Mouse (Mus musculus): ENCODE results near the gene Psmb2.

GRCm38 (mm10) chr4:126742976-126743375, 65.5 kb downstream of the Psmb2 start:
- no peak for TF ChIP-seq POLR2A (IDR thresholded peaks at IDR 0.05; ENCODE audit: insufficient read length, low read depth)
- TF ChIP-seq MYOG (IDR thresholded peaks at IDR 0.05; ENCODE audit: control insufficient read depth in 1 of 3, insufficient read depth in 1 of 3, insufficient read length in 2 of 3, low read depth in 2 of 3) = no peak
- TF ChIP-seq USF1 (IDR thresholded peaks at IDR 0.05; ENCODE audit: low read depth) = no peak
- no peak for TF ChIP-seq MYOD1 (IDR thresholded peaks at IDR 0.05; ENCODE audit: control insufficient read depth in 1 of 3, insufficient read length in 2 of 3, low read depth in 2 of 3)
- no peak for TF ChIP-seq MAX (IDR thresholded peaks at IDR 0.05; ENCODE audit: low read depth)
- no peak for TF ChIP-seq CEBPB (IDR thresholded peaks at IDR 0.05; ENCODE audit: insufficient read depth, poor library complexity, severe bottlenecking)
- no peak for TF ChIP-seq POLR2AphosphoS2 (IDR thresholded peaks at IDR 0.05; ENCODE audit: insufficient read length, low read depth)
- TF ChIP-seq REST (IDR thresholded peaks at IDR 0.05; ENCODE audit: insufficient read depth, insufficient read length) = no peak
- no peak for TF ChIP-seq E2F4 (IDR thresholded peaks at IDR 0.05; ENCODE audit: insufficient read depth)
